Mouse (Mus musculus): ENCODE results near the gene Ubap1l. TPM values are rescaled to one million over a fixed set of nuclear protein-coding genes. Genes with fewer than 3 reads are reported as not detected.

The Ubap1l gene
- polyA plus RNA-seq, 1 experiment, result 0.77 TPM

DNA sequence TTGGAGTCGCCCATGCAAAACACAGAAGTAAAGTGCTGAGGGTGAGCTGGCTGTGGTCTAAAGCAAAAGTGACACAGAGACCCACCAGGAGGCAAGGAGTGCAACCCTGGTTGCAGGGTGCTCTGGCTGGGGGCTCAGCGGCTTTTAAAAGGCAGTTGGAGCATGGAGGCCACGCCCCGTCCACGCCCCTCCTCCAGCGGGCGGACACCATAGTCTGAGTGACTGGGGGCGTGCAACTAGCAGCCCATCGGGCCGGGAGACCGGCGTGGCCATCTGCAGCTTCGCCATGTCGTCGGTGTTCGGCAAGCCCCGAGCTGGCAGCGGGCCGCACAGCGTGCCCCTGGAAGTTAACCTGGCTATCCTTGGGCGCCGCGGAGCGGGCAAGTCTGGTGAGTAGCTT, 37.4 kb downstream of the Ubap1l start, which contains the start of gene Rasl12:
Gene Rasl12, plus strand, starts transcription at position 228 of the 400 bp plus-strand sequence.
- peak within 1 kb of the TSS; percentile 77 for H3K4me3 ChIP-seq (ENCODE audit: control insufficient read depth, low read depth, low read length)
- H3K27me3 ChIP-seq (ENCODE audit: control insufficient read depth, insufficient read depth, low read length), result no peaks in the 10 kb centered on the region
- H3K27ac ChIP-seq (ENCODE audit: control insufficient read depth, insufficient read depth, low read depth, low read length), result peak within 1 kb of the TSS; percentile 56
- TF ChIP-seq POLR2A (IDR thresholded peaks at IDR 0.05; ENCODE audit: control insufficient read depth, low read depth, low read length), result peak; percentile 45; the same call in 1 of the 2 replicates
- no peak for TF ChIP-seq CTCF (IDR thresholded peaks at IDR 0.05; ENCODE audit: control insufficient read depth, insufficient read depth, insufficient replicate concordance, low read depth, low read length)
- H3K36me3 ChIP-seq (ENCODE audit: control insufficient read depth, insufficient read depth, low read length), result no peaks in the 10 kb centered on the region
- peaks cover 3% of the 10 kb centered on the region for H3K4me1 ChIP-seq (ENCODE audit: control insufficient read depth, insufficient read depth, low read length)

DNA sequence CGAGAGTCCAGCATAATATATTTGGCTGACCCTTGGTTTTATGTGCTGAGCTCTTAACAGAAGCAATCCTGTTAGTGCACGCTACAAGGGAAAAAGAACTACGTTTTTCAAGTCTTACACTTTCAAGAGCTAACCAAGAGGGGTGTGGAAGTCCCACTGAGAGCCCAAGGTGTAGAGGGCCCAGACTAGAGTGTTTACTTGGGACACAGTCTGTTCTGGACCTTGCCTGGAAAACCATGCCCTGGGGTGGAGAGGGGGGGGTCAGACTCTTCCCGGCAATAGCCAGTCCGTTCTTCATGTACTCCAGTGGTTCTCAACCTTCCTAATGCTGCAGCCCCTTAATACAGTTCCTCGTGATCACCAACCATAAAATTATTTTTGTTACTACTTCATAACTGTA, 39.1 kb downstream of the Ubap1l start:
- H3K27me3 ChIP-seq (ENCODE audit: control insufficient read depth, insufficient read depth, low read length), result no peaks in the 10 kb centered on the region
- no peaks in the 10 kb centered on the region for H3K36me3 ChIP-seq (ENCODE audit: control insufficient read depth, insufficient read depth, low read length)
- H3K27ac ChIP-seq (ENCODE audit: control insufficient read depth, insufficient read depth, low read depth, low read length), result no peak overlapping the region
- TF ChIP-seq POLR2A (IDR thresholded peaks at IDR 0.05; ENCODE audit: control insufficient read depth, low read depth, low read length) (no peak), CTCF (IDR thresholded peaks at IDR 0.05; ENCODE audit: control insufficient read depth, insufficient read depth, insufficient replicate concordance, low read depth, low read length) (no peak)
- H3K4me1 ChIP-seq (ENCODE audit: control insufficient read depth, insufficient read depth, low read length), result peaks cover 5% of the 10 kb centered on the region
- no peak overlapping the region for H3K4me3 ChIP-seq (ENCODE audit: control insufficient read depth, low read depth, low read length)

DNA sequence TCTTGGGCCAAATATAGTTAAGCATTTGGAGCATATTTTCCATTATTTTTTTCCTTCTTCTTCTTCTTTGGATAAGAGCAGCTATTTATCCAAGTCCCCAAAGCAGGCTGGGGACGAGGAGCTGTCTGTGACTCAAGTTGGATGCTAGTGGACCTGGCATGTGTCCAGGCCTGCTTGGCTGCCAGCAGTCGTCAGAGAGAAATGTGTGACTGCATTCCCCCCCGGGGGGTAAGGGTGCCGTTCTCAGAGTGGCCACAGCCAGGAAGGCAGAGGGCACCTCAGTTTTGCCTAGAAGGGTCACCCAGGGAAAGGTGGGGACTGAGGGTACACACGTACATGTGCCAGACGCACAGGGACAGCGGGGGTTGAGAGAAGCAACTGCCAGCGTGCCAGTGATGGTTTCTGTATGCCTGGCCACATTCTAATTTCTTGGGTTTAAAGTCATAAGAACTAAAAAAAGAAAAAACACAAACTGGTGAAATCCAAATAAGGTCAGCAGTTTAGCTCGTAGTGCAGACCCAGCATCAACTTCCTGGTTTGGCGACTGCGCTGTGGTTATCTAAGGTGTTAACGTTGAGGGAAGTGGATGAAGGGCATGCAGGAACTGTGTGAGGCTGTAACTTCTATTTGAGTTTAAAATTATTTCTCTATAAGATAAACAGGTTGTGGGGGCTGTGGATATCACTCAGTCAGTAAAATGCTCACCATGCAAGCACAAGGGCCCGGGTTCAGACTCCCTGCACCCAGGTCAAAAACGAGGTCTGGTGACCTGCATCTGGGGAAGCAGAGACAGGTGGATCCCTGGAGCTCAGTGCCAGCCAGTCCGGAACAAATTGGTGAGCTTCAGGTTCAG, 43.7 kb downstream of the Ubap1l start:
- H3K4me3 ChIP-seq (ENCODE audit: control insufficient read depth, low read depth, low read length), result no peak overlapping the region
- H3K36me3 ChIP-seq (ENCODE audit: control insufficient read depth, insufficient read depth, low read length), result no peaks in the 10 kb centered on the region
- H3K4me1 ChIP-seq (ENCODE audit: control insufficient read depth, insufficient read depth, low read length), result peaks cover 4% of the 10 kb centered on the region
- no peaks in the 10 kb centered on the region for H3K27me3 ChIP-seq (ENCODE audit: control insufficient read depth, insufficient read depth, low read length)
- TF ChIP-seq POLR2A (IDR thresholded peaks at IDR 0.05; ENCODE audit: control insufficient read depth, low read depth, low read length) (no peak), CTCF (IDR thresholded peaks at IDR 0.05; ENCODE audit: control insufficient read depth, insufficient read depth, insufficient replicate concordance, low read depth, low read length) (no peak)
- H3K27ac ChIP-seq (ENCODE audit: control insufficient read depth, insufficient read depth, low read depth, low read length), result peak overlapping the region; percentile 52; the same call in 1 of the 2 replicates

DNA sequence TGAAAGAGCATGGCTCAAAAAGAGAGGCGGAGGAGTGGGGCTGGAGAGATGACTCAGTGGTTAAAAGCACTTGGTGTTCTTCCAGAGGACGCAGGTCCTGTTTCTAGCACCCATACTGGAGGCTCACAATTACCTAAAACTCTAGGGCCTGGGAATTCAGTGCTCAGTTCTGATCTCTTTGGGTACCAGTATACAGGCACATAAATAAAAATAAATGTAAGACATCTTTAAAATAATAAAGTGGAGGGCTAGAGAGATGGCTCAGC, 44.3 kb downstream of the Ubap1l start:
- no peaks in the 10 kb centered on the region for H3K27me3 ChIP-seq (ENCODE audit: control insufficient read depth, insufficient read depth, low read length)
- no peak for TF ChIP-seq POLR2A (IDR thresholded peaks at IDR 0.05; ENCODE audit: control insufficient read depth, low read depth, low read length)
- TF ChIP-seq CTCF (IDR thresholded peaks at IDR 0.05; ENCODE audit: control insufficient read depth, insufficient read depth, insufficient replicate concordance, low read depth, low read length), result no peak
- no peaks in the 10 kb centered on the region for H3K36me3 ChIP-seq (ENCODE audit: control insufficient read depth, insufficient read depth, low read length)
- no peak overlapping the region for H3K27ac ChIP-seq (ENCODE audit: control insufficient read depth, insufficient read depth, low read depth, low read length)
- H3K4me3 ChIP-seq (ENCODE audit: control insufficient read depth, low read depth, low read length), result no peak overlapping the region
- H3K4me1 ChIP-seq (ENCODE audit: control insufficient read depth, insufficient read depth, low read length), result peaks cover 4% of the 10 kb centered on the region

DNA sequence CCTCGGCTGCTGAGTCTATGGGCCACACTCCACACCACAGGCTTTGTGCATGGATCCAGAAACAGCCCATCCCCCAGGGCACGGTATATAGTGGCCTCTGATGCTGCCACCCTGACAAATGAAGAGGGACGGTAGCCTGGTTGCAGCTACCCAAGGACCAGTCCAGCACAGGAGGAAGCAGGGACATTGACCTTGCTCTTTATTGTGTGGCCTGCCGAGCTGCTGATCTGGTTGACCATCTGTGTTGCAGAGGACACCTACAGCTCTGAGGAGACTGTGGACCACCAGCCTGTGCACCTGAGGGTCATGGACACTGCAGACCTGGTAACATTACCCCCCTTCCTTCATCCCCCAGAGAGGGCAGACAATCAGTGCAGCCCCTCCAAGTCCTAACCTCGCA, 46.5 kb downstream of the Ubap1l start:
- TF ChIP-seq POLR2A (IDR thresholded peaks at IDR 0.05; ENCODE audit: control insufficient read depth, low read depth, low read length) (no peak), CTCF (IDR thresholded peaks at IDR 0.05; ENCODE audit: control insufficient read depth, insufficient read depth, insufficient replicate concordance, low read depth, low read length) (no peak)
- Histone ChIP-seq H3K4me1 (ENCODE audit: control insufficient read depth, insufficient read depth, low read length) (peaks cover 4% of the 10 kb centered on the region), H3K36me3 (ENCODE audit: control insufficient read depth, insufficient read depth, low read length) (no peaks in the 10 kb centered on the region), H3K27ac (ENCODE audit: control insufficient read depth, insufficient read depth, low read depth, low read length) (no peak overlapping the region), H3K4me3 (ENCODE audit: control insufficient read depth, low read depth, low read length) (no peak overlapping the region), H3K27me3 (ENCODE audit: control insufficient read depth, insufficient read depth, low read length) (no peaks in the 10 kb centered on the region)

DNA sequence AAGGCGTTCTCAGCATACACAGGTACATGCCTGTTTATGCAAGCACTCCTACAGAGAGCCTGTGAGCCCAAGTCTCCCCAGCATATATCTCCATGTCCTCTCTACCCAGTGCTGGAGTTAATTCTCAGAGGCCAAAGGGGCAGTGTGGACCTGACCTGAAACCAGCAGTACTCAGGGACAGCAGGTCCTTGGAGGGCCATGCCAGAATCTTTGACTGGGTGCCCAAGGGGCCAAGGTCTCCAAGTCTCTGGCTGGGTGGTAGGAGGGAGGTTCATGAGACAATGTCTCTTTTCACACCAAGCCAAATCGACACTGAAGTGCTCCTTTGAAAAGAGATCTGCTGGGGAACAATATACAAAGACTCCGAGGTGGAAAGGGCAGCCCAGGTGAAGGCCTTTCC, 47.0 kb downstream of the Ubap1l start:
- Histone ChIP-seq H3K27ac (ENCODE audit: control insufficient read depth, insufficient read depth, low read depth, low read length) (peak overlapping the region; percentile 43; the same call in 1 of the 2 replicates), H3K4me3 (ENCODE audit: control insufficient read depth, low read depth, low read length) (no peak overlapping the region), H3K27me3 (ENCODE audit: control insufficient read depth, insufficient read depth, low read length) (no peaks in the 10 kb centered on the region), H3K4me1 (ENCODE audit: control insufficient read depth, insufficient read depth, low read length) (peaks cover 4% of the 10 kb centered on the region), H3K36me3 (ENCODE audit: control insufficient read depth, insufficient read depth, low read length) (no peaks in the 10 kb centered on the region)
- TF ChIP-seq POLR2A (IDR thresholded peaks at IDR 0.05; ENCODE audit: control insufficient read depth, low read depth, low read length) (no peak), CTCF (IDR thresholded peaks at IDR 0.05; ENCODE audit: control insufficient read depth, insufficient read depth, insufficient replicate concordance, low read depth, low read length) (no peak)

DNA sequence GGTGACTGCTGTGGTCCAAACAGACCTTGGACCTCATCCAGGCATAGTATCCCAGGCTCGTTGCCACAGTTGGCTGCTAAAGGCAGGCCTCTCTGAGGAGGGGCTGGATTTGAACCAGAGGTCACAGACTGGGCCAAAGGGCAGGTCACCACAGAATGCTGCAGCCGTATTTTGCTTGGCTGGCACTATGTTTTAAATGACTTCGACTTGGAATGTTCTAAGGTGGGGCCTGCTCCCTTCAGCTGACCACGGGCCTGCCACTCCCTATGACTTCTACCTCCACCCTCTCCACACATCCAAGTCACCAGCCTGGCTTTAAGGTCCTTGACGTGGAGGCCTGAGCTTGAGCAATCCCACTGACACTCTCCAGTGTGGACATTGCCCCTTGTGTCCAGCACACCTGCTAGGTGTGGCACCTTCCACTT, 48.0 kb downstream of the Ubap1l start:
- Histone ChIP-seq H3K36me3 (ENCODE audit: control insufficient read depth, insufficient read depth, low read length) (no peaks in the 10 kb centered on the region), H3K27me3 (ENCODE audit: control insufficient read depth, insufficient read depth, low read length) (no peaks in the 10 kb centered on the region), H3K4me1 (ENCODE audit: control insufficient read depth, insufficient read depth, low read length) (peaks cover 4% of the 10 kb centered on the region), H3K4me3 (ENCODE audit: control insufficient read depth, low read depth, low read length) (no peak overlapping the region), H3K27ac (ENCODE audit: control insufficient read depth, insufficient read depth, low read depth, low read length) (no peak overlapping the region; the same call in 1 of the 2 replicates)
- TF ChIP-seq CTCF (IDR thresholded peaks at IDR 0.05; ENCODE audit: control insufficient read depth, insufficient read depth, insufficient replicate concordance, low read depth, low read length), result no peak
- TF ChIP-seq POLR2A (IDR thresholded peaks at IDR 0.05; ENCODE audit: control insufficient read depth, low read depth, low read length), result no peak
